Mouse (Mus musculus) hindbrain, embryonic 11.5 days (tissue): ENCODE measurements at regions not wholly inside any gene's neighbourhood (a gene's known extent, or its start where the extent isn't known, plus 50 kb on each side); places are given as distances from the start of the nearest gene placed in this dataset.

Experiments used
- ATAC-seq: fragments of 200-750 bp; cut with Nextera tagmentation; 2 replicates; pipeline ENCODE4 v1.8.0; 2017; ENCODE audit warnings: mild to moderate bottlenecking, moderate TSS enrichment, moderate library complexity; ENCODE audit not compliant: low FRiP score
- DNase-seq: peaks from one replicate; pipeline ENCODE4 v3.0.0-alpha.2; 2015; ENCODE audit warnings: low spot score
- H3K27ac ChIP-seq: fragments of 300-500 bp; sonication (generic); 2 replicates; pipeline ENCODE4 v1.5.1; 2014; ENCODE audit warnings: mild to moderate bottlenecking, low read depth, low read length
- H3K27me3 ChIP-seq: fragments of 300-500 bp; sonication (generic); 2 replicates; pipeline ENCODE4 v1.6.1; 2014; ENCODE audit warnings: mild to moderate bottlenecking, low read length, moderate library complexity, mixed read lengths; ENCODE audit not compliant: control insufficient read depth, insufficient read depth
- H3K36me3 ChIP-seq: fragments of 300-500 bp; sonication (generic); 2 replicates; pipeline ENCODE4 v1.6.1; 2014; ENCODE audit warnings: mild to moderate bottlenecking, low read length, moderate library complexity, mixed read lengths; ENCODE audit not compliant: control insufficient read depth, insufficient read depth
- H3K4me1 ChIP-seq: fragments of 300-500 bp; sonication (generic); replicated peaks from 2 replicates; pipeline ENCODE4 v1.6.1; 2014; ENCODE audit warnings: low read length, mixed read lengths; ENCODE audit not compliant: control insufficient read depth, insufficient read depth
- H3K4me2 ChIP-seq: fragments of 300-500 bp; sonication (generic); replicated peaks from 2 replicates; pipeline ENCODE4 v1.6.1; 2014; ENCODE audit warnings: mild to moderate bottlenecking, low read depth, low read length
- H3K4me3 ChIP-seq: fragments of 300-500 bp; sonication (generic); 2 replicates; pipeline ENCODE4 v1.5.1; 2014; ENCODE audit warnings: low read depth, low read length
- H3K9ac ChIP-seq: fragments of 300-500 bp; sonication (generic); 2 replicates; pipeline ENCODE4 v1.6.1; 2014; ENCODE audit warnings: low read depth, low read length
- H3K9me3 ChIP-seq: fragments of 300-500 bp; sonication (generic); 2 replicates; pipeline ENCODE4 v1.6.1; 2016; ENCODE audit warnings: low read length; ENCODE audit not compliant: control insufficient read depth
- WGBS: fragments of 180-500 bp; shearing (Covaris S2); extraction: QIAGEN DNeasy Blood & Tissue Kit; methylation state at CpG from one replicate; pipeline ENCODE4 v1.1.7; 2014; 5-methylcytosine and 5-hydroxymethylcytosine counted together

DNA sequence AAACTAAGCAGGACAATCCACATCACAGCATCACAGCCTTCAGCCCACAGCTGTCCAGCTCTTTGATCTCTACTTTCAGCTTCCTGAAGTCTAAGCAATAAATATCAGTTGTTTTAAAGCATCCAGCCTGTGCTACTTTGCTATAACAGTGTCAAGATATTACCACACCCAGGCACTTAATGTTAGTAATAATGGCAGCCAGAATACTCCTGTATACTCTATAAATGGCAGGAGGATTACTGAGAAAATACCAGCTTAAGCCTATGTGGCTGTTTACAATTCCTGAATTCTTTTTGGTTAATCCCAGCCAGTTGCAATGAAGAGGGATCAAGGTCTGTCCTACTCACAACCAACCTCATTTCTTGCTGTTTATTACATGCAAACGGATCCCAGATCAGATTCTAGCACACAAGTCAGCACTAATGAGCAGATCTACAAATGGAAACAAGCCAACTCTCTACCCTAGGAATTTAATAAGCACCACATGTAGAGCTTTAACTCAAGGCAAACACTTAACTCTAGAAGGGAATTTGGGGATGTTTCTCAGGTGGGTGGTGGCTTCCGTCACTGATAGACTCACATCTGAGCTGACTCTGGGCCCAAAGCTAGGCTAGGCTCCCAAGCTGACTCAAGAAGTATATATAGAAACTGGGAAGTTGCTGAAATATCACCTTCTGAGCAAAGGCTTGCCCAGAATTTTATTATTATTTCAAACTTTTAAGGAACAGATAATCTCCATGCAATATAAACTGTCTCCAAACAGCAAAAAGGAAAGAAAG, 190.6 kb downstream of the Map2k4 start:
- Histone ChIP-seq H3K4me2 (no peak overlapping the region), H3K9me3 (no peaks in the 10 kb centered on the region), H3K27me3 (no peaks in the 10 kb centered on the region), H3K4me1 (no peaks in the 10 kb centered on the region), H3K9ac (no peak overlapping the region), H3K4me3 (no peak overlapping the region), H3K27ac (no peak overlapping the region), H3K36me3 (no peaks in the 10 kb centered on the region)
- WGBS, result 72% methylated on average over 2 of the region's 2 CpGs
- DNase-seq, result no peak
- no peak for ATAC-seq

DNA sequence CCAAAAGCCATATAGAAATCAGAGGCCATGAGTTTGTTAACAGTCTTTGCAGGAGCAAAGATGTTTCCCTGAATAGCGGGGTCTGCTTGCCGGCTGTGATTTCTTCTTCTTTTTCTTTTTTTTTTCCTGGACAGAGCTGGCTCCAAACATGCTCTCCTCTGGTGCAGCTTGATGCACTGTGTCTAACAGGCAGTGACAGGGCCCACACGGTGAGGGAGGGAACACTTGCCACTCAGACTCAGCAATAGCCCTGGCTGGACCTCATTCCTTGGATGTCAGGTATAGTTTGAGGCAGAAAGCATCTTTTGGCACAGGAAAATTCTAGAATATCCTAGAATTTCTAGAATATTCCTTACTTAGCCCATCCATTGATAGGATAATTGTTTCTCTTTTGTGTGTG, 199.6 kb downstream of the Map2k4 start:
- no peaks in the 10 kb centered on the region for H3K36me3 ChIP-seq
- H3K4me1 ChIP-seq, result no peaks in the 10 kb centered on the region
- no peak overlapping the region for H3K27ac ChIP-seq
- 73% methylated on average over 3 of the region's 3 CpGs for WGBS
- H3K9me3 ChIP-seq, result no peaks in the 10 kb centered on the region
- no peak overlapping the region for H3K9ac ChIP-seq
- H3K27me3 ChIP-seq, result no peaks in the 10 kb centered on the region
- H3K4me3 ChIP-seq, result no peak overlapping the region
- H3K4me2 ChIP-seq, result no peak overlapping the region
- ATAC-seq, result no peak
- no peak for DNase-seq

DNA sequence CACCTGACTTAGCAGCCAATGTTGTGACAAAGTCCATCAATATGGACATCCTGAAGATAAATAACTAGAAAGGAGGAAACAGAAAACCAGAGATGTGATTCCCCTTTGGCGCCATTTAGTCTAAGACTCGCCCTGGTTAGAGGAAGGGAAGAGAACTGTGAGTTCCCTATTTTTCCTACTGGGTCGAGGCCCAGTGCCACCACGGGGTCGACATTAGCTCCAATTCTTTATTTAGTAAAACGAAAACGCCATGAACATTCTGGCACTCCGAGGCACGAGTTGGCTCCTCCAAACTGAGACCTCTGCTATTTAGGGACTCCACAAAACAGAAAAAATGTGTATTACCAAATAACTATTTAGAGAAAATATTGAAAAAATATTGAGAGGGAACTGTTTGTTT, 220.3 kb downstream of the Map2k4 start:
- no peak for ATAC-seq
- 93% methylated on average over 9 of the region's 9 CpGs for WGBS
- no peaks in the 10 kb centered on the region for H3K9me3 ChIP-seq

DNA sequence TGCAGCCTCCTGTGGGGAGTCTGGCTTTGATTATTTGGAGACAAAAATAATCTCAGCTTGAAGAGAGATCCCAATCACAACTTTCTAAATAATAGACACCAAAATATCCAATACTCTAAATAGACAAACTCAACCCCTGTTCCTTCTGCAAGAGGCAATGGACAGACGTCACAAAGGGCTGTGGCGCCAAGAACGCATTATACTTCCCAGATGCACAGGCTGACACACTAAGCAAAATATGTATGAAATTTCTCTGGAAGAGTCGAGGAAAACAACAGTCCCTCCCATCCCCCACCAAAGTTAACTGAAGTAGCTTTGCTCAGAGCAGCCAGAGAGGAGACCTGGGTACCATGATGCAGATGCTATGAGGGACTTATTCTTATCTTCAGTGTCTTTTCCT, 229.9 kb downstream of the Map2k4 start:
- no peaks in the 10 kb centered on the region for H3K4me1 ChIP-seq
- H3K9ac ChIP-seq, result no peak overlapping the region
- H3K36me3 ChIP-seq, result no peaks in the 10 kb centered on the region
- no peaks in the 10 kb centered on the region for H3K9me3 ChIP-seq
- H3K4me3 ChIP-seq, result no peak overlapping the region
- DNase-seq, result no peak
- H3K27ac ChIP-seq, result no peak overlapping the region
- 86% methylated on average over 4 of the region's 4 CpGs for WGBS
- no peaks in the 10 kb centered on the region for H3K27me3 ChIP-seq
- H3K4me2 ChIP-seq, result no peak overlapping the region
- ATAC-seq, result no peak

More for the DNA sequence above, 220.3 kb downstream of the Map2k4 start:
- no peak overlapping the region for H3K4me3 ChIP-seq
- H3K27me3 ChIP-seq, result no peaks in the 10 kb centered on the region
- no peaks in the 10 kb centered on the region for H3K4me1 ChIP-seq
- no peak overlapping the region for H3K4me2 ChIP-seq
- DNase-seq, result no peak
- H3K9ac ChIP-seq, result no peak overlapping the region
- no peaks in the 10 kb centered on the region for H3K36me3 ChIP-seq
- no peak overlapping the region for H3K27ac ChIP-seq

DNA sequence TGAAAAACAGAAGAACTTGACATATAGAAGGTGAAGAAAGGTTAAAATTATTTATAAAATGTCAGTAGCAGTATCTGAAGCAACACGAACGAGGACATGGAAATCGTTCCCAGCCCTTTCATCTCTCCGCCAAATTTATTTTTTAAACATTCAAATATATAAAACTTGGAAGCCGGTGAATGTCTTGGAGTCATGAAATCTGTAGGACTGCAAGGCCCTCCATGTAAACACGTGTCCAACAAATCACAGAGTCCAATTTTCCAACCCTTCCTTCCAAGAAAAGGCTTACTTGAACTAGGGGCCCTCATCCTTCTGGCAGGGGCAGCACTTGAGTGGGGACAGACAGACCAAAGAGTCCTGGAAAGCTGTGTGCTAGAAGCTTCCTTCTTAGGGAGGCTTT, 237.0 kb downstream of the Map2k4 start:
- Histone ChIP-seq H3K4me1 (no peaks in the 10 kb centered on the region), H3K4me2 (no peak overlapping the region), H3K27me3 (no peaks in the 10 kb centered on the region), H3K27ac (no peak overlapping the region), H3K4me3 (no peak overlapping the region), H3K36me3 (no peaks in the 10 kb centered on the region), H3K9ac (no peak overlapping the region), H3K9me3 (no peaks in the 10 kb centered on the region)
- ATAC-seq (no peak), DNase-seq (no peak)
- WGBS, result 89% methylated on average over 6 of the region's 6 CpGs

DNA sequence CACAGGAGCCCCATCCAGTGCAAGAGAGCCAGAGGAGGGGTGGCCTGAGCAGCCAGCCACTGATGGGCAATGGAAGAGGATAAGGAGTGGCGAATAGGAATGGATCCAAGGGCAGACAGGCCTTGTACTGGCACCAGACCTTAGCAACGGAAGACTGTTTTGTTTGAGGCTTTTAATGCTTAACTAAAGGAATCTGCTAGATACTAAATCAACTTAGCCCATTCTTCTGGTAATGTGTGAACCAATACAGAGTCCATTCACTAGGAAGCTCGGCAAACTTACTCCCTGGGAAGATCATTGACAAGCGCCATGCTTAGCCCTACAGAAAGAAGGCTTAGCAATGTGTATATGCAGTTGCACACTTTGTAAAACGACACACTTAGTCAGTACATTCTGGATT, 243.8 kb downstream of the Map2k4 start:
- WGBS, result 81% methylated on average over 5 of the region's 5 CpGs
- H3K27ac ChIP-seq, result no peak overlapping the region
- H3K36me3 ChIP-seq, result no peaks in the 10 kb centered on the region
- no peaks in the 10 kb centered on the region for H3K27me3 ChIP-seq
- no peak for DNase-seq
- H3K4me2 ChIP-seq, result no peak overlapping the region
- H3K4me3 ChIP-seq, result no peak overlapping the region
- no peak overlapping the region for H3K9ac ChIP-seq
- no peaks in the 10 kb centered on the region for H3K9me3 ChIP-seq
- no peak for ATAC-seq
- no peaks in the 10 kb centered on the region for H3K4me1 ChIP-seq

DNA sequence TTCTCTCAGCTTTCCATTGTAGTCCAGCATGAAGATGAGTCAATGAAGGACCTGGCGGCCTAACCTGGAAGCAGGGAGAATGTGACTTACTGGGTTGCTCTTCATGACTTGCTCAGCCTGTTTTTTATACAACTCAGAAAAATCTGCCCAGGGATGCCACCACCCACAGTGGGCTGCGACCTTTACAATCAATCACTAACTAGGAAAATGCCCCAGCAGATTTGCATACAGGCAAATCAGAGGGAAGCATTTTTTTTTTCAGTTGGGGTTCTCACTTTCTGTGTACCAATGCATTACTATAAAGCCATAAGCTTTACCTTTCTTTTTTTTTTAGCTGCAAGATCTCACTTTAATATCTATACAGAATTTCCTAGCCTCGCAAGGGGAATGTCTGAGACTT, 244.5 kb downstream of the Map2k4 start:
- H3K27me3 ChIP-seq, result no peaks in the 10 kb centered on the region
- no peak overlapping the region for H3K9ac ChIP-seq
- H3K4me2 ChIP-seq, result no peak overlapping the region
- no peak overlapping the region for H3K27ac ChIP-seq
- no peak overlapping the region for H3K4me3 ChIP-seq
- ATAC-seq, result no peak
- no peaks in the 10 kb centered on the region for H3K4me1 ChIP-seq
- H3K9me3 ChIP-seq, result no peaks in the 10 kb centered on the region
- no peak for DNase-seq
- no peaks in the 10 kb centered on the region for H3K36me3 ChIP-seq
- 82% methylated on average over 3 of the region's 3 CpGs for WGBS

DNA sequence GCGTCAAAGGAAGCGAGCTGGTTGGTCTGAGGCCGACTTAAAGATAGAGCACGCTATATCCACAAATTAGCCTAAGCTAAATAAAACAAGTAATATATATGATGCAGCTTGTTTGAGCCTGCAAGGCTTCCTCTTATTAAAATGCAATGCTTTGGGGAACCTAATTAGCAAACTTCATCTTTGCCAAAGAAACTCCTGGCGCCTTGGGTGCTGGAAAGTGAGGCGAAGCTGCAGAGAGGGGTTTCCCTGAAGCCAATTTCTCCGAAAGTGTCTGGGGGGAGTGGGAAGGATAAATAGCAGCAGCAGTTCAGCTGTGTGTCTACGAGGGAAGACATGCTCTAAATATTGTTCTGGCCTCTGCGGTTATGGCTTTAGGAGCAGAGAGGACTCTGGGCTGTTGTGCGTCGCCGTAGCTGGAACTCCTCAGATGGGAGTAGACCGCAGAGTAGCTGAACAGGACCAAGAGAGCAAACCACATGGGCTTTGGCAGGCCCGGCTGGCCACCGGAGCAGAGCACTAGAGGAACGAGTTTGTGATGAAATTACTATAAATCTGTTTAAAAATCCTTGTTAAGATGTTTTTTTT, 251.0 kb downstream of the Map2k4 start:
- Histone ChIP-seq H3K4me1 (no peaks in the 10 kb centered on the region), H3K27me3 (no peaks in the 10 kb centered on the region), H3K27ac (no peak overlapping the region), H3K4me3 (no peak overlapping the region), H3K36me3 (no peaks in the 10 kb centered on the region), H3K4me2 (no peak overlapping the region), H3K9ac (no peak overlapping the region), H3K9me3 (no peaks in the 10 kb centered on the region)
- ATAC-seq (no peak), DNase-seq (no peak)
- WGBS, result 90% methylated on average over 16 of the region's 16 CpGs

DNA sequence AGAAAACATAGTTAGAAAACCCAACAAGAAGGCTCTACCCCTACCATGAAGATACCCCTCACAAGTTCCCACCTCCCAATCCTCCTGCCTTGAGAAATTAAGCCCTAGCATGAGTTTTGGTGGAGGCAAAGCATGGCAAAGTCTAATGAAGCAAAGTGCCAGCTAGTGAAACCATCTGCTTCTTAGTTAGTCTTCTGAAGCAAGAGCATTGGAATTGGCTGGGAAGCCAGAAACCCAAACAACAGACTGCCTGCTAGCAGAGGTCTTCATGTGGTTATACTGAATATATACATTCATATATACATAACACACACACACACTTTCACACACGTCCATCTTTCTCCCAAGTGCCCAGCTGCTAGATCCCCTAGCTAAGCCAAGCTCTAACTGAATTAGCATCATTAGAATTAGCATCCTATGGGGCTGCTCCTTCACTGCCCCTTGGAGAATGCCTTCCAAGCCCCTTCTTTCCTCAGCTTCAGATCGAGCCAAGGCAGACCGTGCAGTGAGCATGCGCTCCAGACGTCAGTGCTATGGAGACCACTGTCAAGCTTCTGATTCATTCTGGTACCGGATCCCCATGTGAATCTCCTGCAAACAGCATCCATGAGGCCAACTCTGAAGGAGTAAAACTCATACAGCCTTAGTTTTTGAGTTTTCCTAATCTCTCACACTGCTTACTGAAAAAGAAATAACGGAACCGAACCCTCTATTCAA, 252.2 kb downstream of the Map2k4 start:
- Histone ChIP-seq H3K4me3 (no peak overlapping the region), H3K9ac (no peak overlapping the region), H3K4me1 (no peaks in the 10 kb centered on the region), H3K36me3 (no peaks in the 10 kb centered on the region), H3K9me3 (no peaks in the 10 kb centered on the region), H3K27me3 (no peaks in the 10 kb centered on the region), H3K4me2 (no peak overlapping the region), H3K27ac (no peak overlapping the region)
- DNase-seq (no peak), ATAC-seq (no peak)
- 93% methylated on average over 8 of the region's 8 CpGs for WGBS
